Mouse (Mus musculus) brain, adult 2 months (tissue): Measurements from ENCODE around the gene Cd2bp2.

Experiments
- DNase-seq: peaks from one replicate; pipeline ENCODE4 v3.0.0; 2011; ENCODE audit warnings: low read depth, low spot score

Cd2bp2 gene

GRCm38 (mm10) chr7:127142214-127142613 is 53.6 kb downstream of the Cd2bp2 start:
- DNase-seq = no peak
